Mouse (Mus musculus): ENCODE results near the gene Gm17428. TPM values are rescaled to one million over a fixed set of nuclear protein-coding genes. Genes with fewer than 3 reads are reported as not detected.

The Gm17428 gene
- total and polyA plus RNA-seq, 3 experiments = not detected

- H3K27ac ChIP-seq (ENCODE audit: insufficient read depth, low read depth) = no peak overlapping the region
- in situ Hi-C loops (cut with MboI; ENCODE audit: low pct_ligation_motif_present, low pct_unique_long_range_greater_than_20kb, low sequenced_read_pairs) = no loop called here
- H3K4me3 ChIP-seq (replicated peaks in 1 of 3; ENCODE audit: low read depth in 2 of 3, low read length in 2 of 3, poor library complexity in 1 of 3) = no peak overlapping the region
- dilution Hi-C loops (cut with MboI; ENCODE audit: extremely low pct_ligation_motif_present, extremely low pct_unique_long_range_greater_than_20kb, low sequenced_read_pairs) = no loop called here
- H3K4me1 ChIP-seq (ENCODE audit: control insufficient read depth in 1 of 2, insufficient read depth in 2 of 2) = peaks cover 7 to 20% of the 10 kb centered on the region in 2 experiments
- no peaks in the 10 kb centered on the region for H3K36me3 ChIP-seq (replicated peaks in 1 of 2; ENCODE audit: control insufficient read depth in 1 of 2, insufficient read depth in 1 of 2, low read length in 1 of 2)
- no peaks in the 10 kb centered on the region for H3K9me3 ChIP-seq (replicated peaks; ENCODE audit: low read length)
- H3K9ac ChIP-seq (ENCODE audit: insufficient read depth, low read depth) = no peak overlapping the region
- peaks cover 50% of the 10 kb centered on the region for H3K27me3 ChIP-seq (replicated peaks)
- no peak for DNase-seq (ENCODE audit: extremely low read depth)
- H3K79me2 ChIP-seq (replicated peaks; ENCODE audit: control insufficient read depth, extremely low read depth, insufficient read depth, poor library complexity, severe bottlenecking) = no peaks in the 10 kb centered on the region
- H3K4me2 ChIP-seq (ENCODE audit: insufficient read depth, low read depth, poor library complexity, severe bottlenecking) = no peak overlapping the region
- no peak for TF ChIP-seq USF2 (conservative IDR thresholded peaks at IDR 0.05; ENCODE audit: low read depth, low read length)
- TF ChIP-seq ZKSCAN1 (IDR thresholded peaks at IDR 0.05; ENCODE audit: borderline replicate concordance, low read depth, low read length) = no peak
- TF ChIP-seq JUND (conservative IDR thresholded peaks at IDR 0.05; ENCODE audit: low read depth, low read length) = no peak
- TF ChIP-seq JUN (IDR thresholded peaks at IDR 0.05; ENCODE audit: insufficient read depth, low read depth, low read length) = no peak
- no peak for TF ChIP-seq CTCF (conservative IDR thresholded peaks at IDR 0.05 in 1 of 2, IDR thresholded peaks at IDR 0.05 in 1 of 2; ENCODE audit: low read depth in 2 of 2, low read length in 2 of 2)
- TF ChIP-seq NELFE (IDR thresholded peaks at IDR 0.05; ENCODE audit: low read depth, low read length) = no peak
- TF ChIP-seq RCOR1 (conservative IDR thresholded peaks at IDR 0.05; ENCODE audit: low read depth, low read length) = no peak
- no peak for TF ChIP-seq MAZ (IDR thresholded peaks at IDR 0.05; ENCODE audit: low read depth, low read length)
- TF ChIP-seq UBTF (IDR thresholded peaks at IDR 0.05; ENCODE audit: low read depth, low read length) = no peak
- no peak for TF ChIP-seq SIN3A (IDR thresholded peaks at IDR 0.05; ENCODE audit: low read length)
- no peak for TF ChIP-seq TCF12 (IDR thresholded peaks at IDR 0.05; ENCODE audit: low read depth, low read length)
- no peak for TF ChIP-seq MAX (IDR thresholded peaks at IDR 0.05; ENCODE audit: low read length)
- no peak for TF ChIP-seq NRF1 (IDR thresholded peaks at IDR 0.05; ENCODE audit: low read depth, low read length)
- no peak for TF ChIP-seq MYC (IDR thresholded peaks at IDR 0.05; ENCODE audit: low read depth, low read length)
- TF ChIP-seq ZMIZ1 (IDR thresholded peaks at IDR 0.05; ENCODE audit: low read depth, low read length) = no peak
- TF ChIP-seq IRF4 (IDR thresholded peaks at IDR 0.05; ENCODE audit: low read depth, low read length) = no peak
These were observed 34.3 kb upstream of the Gm17428 start for GRCm38 (mm10) chr14:54942479-54942878.

GRCm38 (mm10) chr14:54943971-54944370 is 32.8 kb upstream of the Gm17428 start:
- no peak for DNase-seq (ENCODE audit: extremely low read depth)
- dilution Hi-C loops (cut with MboI; ENCODE audit: extremely low pct_ligation_motif_present, extremely low pct_unique_long_range_greater_than_20kb, low sequenced_read_pairs) = no loop called here
- Histone ChIP-seq H3K36me3 (replicated peaks in 1 of 2; ENCODE audit: control insufficient read depth in 1 of 2, insufficient read depth in 1 of 2, low read length in 1 of 2) (no peaks in the 10 kb centered on the region), H3K9ac (ENCODE audit: insufficient read depth, low read depth) (no peak overlapping the region), H3K4me3 (replicated peaks in 1 of 3; ENCODE audit: low read depth in 2 of 3, low read length in 2 of 3, poor library complexity in 1 of 3) (no peak overlapping the region), H3K9me3 (replicated peaks; ENCODE audit: low read length) (no peaks in the 10 kb centered on the region), H3K79me2 (replicated peaks; ENCODE audit: control insufficient read depth, extremely low read depth, insufficient read depth, poor library complexity, severe bottlenecking) (no peaks in the 10 kb centered on the region), H3K27ac (ENCODE audit: insufficient read depth, low read depth) (no peak overlapping the region), H3K4me2 (ENCODE audit: insufficient read depth, low read depth, poor library complexity, severe bottlenecking) (no peak overlapping the region), H3K4me1 (ENCODE audit: control insufficient read depth in 1 of 2, insufficient read depth in 2 of 2) (peaks cover 7 to 20% of the 10 kb centered on the region in 2 experiments), H3K27me3 (replicated peaks) (peaks cover 47% of the 10 kb centered on the region)
- in situ Hi-C loops (cut with MboI; ENCODE audit: low pct_ligation_motif_present, low pct_unique_long_range_greater_than_20kb, low sequenced_read_pairs) = no loop called here
- no peak for TF ChIP-seq GABPA (IDR thresholded peaks at IDR 0.05; ENCODE audit: insufficient replicate concordance, low read depth, low read length)
- no peak for TF ChIP-seq NELFE (IDR thresholded peaks at IDR 0.05; ENCODE audit: low read depth, low read length)

All from CH12.LX (cell line).